Mouse (Mus musculus) urinary bladder, postnatal 0 days (tissue): ENCODE data around the gene Gadd45gip1. TPM values are rescaled to one million over a fixed set of nuclear protein-coding genes. Genes with fewer than 3 reads are reported as not detected.

Experiments
- microRNA-seq: library from miRNA; unstranded; fragments of <30 nt; microRNA quantifications from one replicate; pipeline ENCODE4, GENCODE M21; 2016
- polyA plus RNA-seq: library from polyadenylated mRNA; unstranded; fragments of >200 nt; fragmentation: Nextera tagmentation; extraction: Ambion mirVana; gene quantifications from 2 replicates; pipeline ENCODE4 v1.2.1, GENCODE M21; 2015

The Gadd45gip1 gene
- polyA plus RNA-seq = 28.0 and 29.7 TPM in 2 replicates

DNA sequence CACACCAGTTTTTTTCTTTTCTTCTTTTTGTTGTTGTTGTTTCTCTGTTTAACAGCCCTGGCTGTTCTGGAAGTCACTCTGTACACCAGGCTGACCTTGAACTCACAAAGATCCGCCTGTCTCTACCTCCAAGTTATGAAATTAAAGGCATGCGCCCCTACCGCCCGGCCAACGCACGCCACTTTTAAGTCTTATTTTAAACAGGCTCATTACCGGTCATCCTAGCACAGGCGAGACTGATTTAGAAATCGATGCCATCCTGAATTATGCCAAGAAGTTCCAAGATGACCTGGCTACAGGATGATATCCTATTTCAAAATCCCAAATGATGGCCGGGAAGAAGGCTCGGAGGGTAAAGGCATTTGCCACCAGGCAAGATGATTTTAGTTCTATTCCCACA is at the start of gene Gadd45gip1:
Gene Gadd45gip1 (plus strand): TSS at position 33 of the 400 bp plus-strand sequence.

DNA sequence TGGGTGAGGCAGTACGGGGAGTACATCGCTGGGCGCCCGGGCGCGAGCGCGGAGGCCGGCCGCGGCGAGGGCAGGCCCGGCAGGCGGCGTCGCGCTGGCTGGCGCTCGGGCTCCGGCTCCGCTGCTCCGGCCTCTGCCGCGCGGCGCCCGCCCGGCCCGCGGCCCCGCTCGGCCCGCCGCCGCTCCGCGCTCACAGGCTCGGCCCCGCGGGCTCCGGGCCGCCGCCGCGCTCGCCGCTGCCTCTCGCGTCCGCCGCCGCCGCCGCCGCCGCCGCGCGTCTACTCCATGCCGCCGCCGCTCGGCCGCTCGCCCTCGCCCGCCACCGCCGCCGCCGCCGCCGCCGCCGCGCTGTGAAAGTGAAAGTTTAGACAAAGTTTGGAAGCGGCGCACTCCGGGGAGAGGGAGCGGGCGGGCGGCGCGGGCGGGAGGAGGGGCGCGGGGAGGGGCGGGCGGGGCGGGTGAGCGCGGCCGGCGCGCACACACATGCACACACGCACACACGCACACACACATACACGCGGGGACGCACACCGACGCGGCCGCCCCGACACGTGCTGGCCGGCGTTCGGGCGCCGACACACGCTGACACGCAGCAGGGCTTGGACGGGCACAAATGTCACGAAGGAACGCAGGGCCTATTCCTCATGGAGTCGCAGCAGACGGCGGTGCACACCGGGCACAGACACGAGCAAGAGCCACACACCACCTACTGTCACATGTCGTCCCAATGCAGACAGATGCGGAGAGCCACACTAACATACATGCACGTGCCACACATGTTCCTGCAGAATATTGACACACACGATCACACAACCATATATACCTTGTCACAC is 31.1 kb upstream of the Gadd45gip1 start, which contains the start of gene Nfix:
Gene Nfix (minus strand): TSS at position 346 of the 833 bp plus-strand sequence.

DNA sequence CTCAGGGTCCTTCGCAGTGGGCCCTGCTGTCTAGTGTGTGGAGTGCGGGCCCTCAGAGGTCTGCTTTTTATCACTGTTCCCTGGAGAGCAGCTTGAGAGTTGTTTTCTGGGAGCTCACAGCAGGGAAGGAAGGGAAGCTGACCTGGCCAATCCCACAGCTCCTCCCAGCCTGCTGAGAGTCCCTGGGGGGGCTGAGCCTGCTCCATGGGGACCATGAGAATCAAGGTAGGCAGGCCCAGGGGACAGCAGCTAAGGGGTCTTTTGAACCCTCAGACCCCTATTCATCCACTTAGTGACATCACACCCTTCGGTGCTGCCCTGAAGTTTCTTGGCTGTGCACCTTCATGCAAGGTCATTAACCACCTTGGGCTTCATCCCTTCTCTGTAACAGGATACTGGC is 8.6 kb upstream of the Gadd45gip1 start, which contains the start of gene Dand5:
Gene Dand5 (minus strand): TSS at position 101 of the 400 bp plus-strand sequence.

DNA sequence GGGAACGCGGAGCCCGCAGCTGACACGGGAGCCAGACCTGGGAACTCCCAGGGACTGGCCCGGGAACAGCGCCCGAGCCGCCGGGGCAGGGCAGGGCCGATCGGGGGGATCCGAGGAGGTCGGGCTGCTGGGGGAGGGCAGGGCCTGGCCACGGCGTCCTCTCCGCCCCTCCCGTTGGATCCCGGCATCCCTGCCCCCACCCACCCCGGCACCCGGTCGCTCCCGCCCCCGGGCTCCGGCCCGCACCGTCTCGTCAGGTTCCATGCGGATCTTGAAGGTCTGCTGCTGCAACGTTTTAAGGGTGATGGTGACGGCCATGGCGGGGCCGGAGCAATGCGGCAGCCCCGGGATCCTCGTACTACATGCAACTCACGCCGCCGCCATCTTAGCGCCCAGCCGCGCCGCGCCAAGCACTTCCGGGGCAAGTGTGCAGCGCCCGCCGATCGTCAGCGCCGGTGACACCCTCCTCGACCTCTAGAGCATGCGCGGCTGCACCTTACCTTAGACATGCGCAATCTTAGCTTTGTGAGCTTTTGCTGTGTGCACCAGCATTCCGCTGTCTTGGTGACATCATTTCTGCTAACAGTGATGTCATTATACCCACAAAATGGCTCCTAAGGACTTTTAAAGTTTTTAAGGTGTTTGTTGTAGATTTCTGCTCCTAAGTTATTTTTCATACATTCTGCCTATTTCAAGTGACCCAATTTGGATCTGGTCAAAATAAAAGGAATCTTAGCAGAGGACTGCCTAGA is 9.1 kb downstream of the Gadd45gip1 start, which contains the start of gene Rad23a:
Gene Rad23a (minus strand): TSS at position 418 of the 752 bp plus-strand sequence.

DNA sequence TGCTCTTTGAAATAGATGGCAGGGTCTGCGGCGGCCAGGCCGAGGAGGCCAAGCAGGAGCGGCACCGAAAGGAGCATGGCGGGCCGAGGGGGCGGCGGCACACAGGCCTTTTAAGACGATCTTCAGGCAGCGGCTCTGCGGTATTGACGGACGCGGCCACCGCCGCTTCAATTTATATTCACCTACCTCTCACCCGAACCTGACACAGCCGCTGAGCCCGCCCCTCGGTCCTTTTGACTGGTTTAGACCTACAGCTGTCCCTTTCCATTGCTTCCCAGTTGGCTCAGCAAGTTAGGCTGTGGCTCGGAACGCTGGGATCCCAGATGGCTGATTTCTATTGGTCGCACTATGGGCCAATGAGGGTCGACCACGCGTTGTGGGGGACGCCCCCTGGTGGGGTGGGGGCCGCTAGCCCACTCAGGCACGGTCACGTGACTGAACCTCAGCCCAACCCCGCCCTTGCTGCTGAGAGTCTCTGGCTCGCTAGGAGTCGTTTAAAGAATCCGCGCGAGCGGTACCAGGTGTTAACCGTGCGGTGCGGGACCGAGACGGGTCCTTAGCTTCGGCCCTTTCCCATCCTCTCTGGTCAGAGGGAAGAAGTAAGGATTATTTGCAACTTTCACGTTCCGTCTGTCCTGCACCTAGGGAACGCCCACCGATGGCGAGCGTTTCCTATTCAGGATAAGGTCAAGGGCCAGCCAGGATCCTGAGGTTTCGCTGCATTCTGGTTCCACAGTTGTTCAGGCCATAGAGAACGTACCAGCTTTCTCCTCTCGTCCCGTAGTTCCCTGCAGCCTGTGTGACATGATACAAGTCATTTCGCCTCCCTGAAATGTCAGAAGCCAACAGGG is 15.6 kb downstream of the Gadd45gip1 start, which contains the start of gene Calr:
Gene Calr (minus strand): TSS at position 213 of the 851 bp plus-strand sequence.

DNA sequence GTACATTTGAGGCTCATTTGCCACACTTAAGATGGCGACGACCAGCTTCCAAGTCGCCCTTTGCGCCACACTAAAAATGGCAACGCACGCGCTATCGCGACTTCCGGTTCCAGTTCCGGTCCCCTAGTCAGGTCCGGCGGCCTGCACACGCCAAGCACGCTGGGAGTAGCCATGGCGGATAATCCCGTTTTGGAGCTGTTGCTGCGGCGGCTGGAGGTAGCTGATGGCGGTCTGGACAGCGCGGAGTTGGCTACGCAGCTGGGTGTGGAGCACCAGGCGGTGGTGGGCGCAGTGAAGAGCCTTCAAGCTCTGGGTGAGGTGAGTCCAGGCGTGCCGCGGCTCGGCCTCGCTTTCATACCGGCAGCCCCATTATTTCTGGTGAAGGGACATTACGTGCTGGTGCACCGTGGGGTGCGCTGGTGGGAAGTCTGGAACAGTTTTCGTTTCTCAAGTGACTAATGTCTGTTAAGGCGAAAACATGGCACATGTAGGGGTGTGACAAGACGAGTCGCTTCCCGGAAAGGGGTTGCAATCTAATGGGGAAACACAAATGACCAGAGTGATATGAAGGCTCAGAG is 25.6 kb downstream of the Gadd45gip1 start, which contains the start of gene Farsa:
Gene Farsa (plus strand): TSS at position 126 of the 578 bp plus-strand sequence.

DNA sequence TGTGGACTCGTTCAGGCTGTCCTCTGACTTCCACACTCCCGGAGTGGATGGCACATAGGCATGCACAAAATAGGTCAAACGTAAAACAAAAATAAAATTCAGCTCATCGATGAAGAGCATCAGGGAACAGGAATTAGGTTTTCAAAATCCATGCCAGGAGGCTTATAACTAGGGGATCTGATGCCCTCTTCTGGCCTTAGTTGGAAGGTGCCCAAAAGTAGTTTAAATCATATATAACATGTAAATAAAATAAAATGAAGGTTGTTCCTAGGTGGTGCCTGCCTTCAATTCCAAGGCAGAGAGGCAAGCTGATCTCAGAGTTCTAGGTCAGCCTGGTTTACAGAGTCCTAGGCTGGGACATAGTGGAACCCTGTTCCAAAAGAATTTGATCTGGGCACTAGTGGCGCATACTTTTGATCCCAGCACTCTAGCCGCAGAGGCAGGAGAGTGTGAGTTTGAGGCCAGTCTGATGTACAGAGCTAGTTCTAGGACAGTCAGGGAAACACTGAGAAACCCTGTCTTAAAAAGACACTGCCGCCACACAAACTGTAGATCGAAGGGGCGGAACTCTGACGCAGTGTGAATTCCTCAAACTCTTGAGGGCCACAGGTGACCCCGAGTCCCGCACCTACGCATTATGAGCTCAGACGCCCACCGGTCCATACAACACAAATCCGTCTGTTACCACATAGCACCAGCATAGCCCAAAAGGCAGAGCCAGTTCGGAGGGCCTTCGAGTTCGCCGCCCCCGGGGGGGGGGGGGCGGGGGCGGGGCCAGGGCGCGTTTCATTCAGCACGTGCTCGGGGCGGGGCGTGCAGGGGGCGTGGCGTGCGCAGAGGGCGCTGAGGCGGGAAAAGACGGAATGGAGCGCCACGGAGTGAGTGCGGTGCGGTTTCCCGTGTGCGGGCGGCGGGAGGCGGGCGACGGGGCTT is 40.3 kb downstream of the Gadd45gip1 start, which contains the start of gene Syce2:
Gene Syce2 (plus strand): TSS at position 736 of the 933 bp plus-strand sequence.

Small RNAs within 50 kb of the gene (microRNA-seq; reads per million reads assigned to microRNA genes)
- gene Mir7069 = not detected

Other genes with a start within 250 kb of the Gadd45gip1 start
- gene Ier2, start 168.7 kb upstream of the Gadd45gip1 start, polyA plus RNA-seq = 47.9 and 53.9 TPM in 2 replicates
- 29.5 and 32.3 TPM in 2 replicates for gene Trmt1, start 145.2 kb upstream of the Gadd45gip1 start, polyA plus RNA-seq
- gene Nacc1, start 143.7 kb upstream of the Gadd45gip1 start, polyA plus RNA-seq = 9.3 and 10.3 TPM in 2 replicates
- gene Lyl1, start 130.1 kb upstream of the Gadd45gip1 start, polyA plus RNA-seq = 4.1 and 5.5 TPM in 2 replicates
- gene G430095P16Rik, start 108.5 kb upstream of the Gadd45gip1 start, polyA plus RNA-seq = 2.8 and 3.3 TPM in 2 replicates
- gene Nfix, start 31.2 kb upstream of the Gadd45gip1 start, polyA plus RNA-seq = 33.7 and 35.4 TPM in 2 replicates
- 1.9 and 3.5 TPM in 2 replicates for gene Dand5, start 8.7 kb upstream of the Gadd45gip1 start, polyA plus RNA-seq
- gene Rad23a, start 9.1 kb downstream of the Gadd45gip1 start, polyA plus RNA-seq = 83.9 and 85.7 TPM in 2 replicates
- 351 and 422 TPM in 2 replicates for gene Calr, start 15.4 kb downstream of the Gadd45gip1 start, polyA plus RNA-seq
- gene Farsa, start 25.5 kb downstream of the Gadd45gip1 start, polyA plus RNA-seq = 41.1 and 45.6 TPM in 2 replicates
- gene Syce2, start 40.6 kb downstream of the Gadd45gip1 start, polyA plus RNA-seq = 15.2 and 20.5 TPM in 2 replicates
- gene Gcdh, start 62.4 kb downstream of the Gadd45gip1 start, polyA plus RNA-seq = 14.2 and 14.6 TPM in 2 replicates
- 0.18 and 0.27 TPM in 2 replicates for gene Klf1, start 70.4 kb downstream of the Gadd45gip1 start, polyA plus RNA-seq
- gene Dnase2a, start 77.0 kb downstream of the Gadd45gip1 start, polyA plus RNA-seq = 12.4 and 16.0 TPM in 2 replicates
- 0.29 and 0.31 TPM in 2 replicates for gene Mast1, start 105.8 kb downstream of the Gadd45gip1 start, polyA plus RNA-seq
- 0.13 TPM in 1 of 2 replicates, not detected in the other for gene Rtbdn, start 115.5 kb downstream of the Gadd45gip1 start, polyA plus RNA-seq
- 0.68 TPM in 1 of 2 replicates, not detected in the other for gene Gm49661, start 137.9 kb downstream of the Gadd45gip1 start, polyA plus RNA-seq
- 273 and 312 TPM in 2 replicates for gene Prdx2, start 138.1 kb downstream of the Gadd45gip1 start, polyA plus RNA-seq
- 64.5 and 71.3 TPM in 2 replicates for gene Rnaseh2a, start 138.2 kb downstream of the Gadd45gip1 start, polyA plus RNA-seq
- gene Junb, start 147.2 kb downstream of the Gadd45gip1 start, polyA plus RNA-seq = 87.6 and 102 TPM in 2 replicates
- gene Hook2, start 159.1 kb downstream of the Gadd45gip1 start, polyA plus RNA-seq = 20.5 and 20.7 TPM in 2 replicates
- not detected in 2 replicates for gene Best2, start 183.0 kb downstream of the Gadd45gip1 start, polyA plus RNA-seq
- gene Asna1, start 193.8 kb downstream of the Gadd45gip1 start, polyA plus RNA-seq = 65.8 and 66.1 TPM in 2 replicates
- 79.0 and 83.5 TPM in 2 replicates for gene Trir, start 195.3 kb downstream of the Gadd45gip1 start, polyA plus RNA-seq
- 23.5 and 26.1 TPM in 2 replicates for gene Tnpo2, start 205.4 kb downstream of the Gadd45gip1 start, polyA plus RNA-seq
- gene Fbxw9, start 228.5 kb downstream of the Gadd45gip1 start, polyA plus RNA-seq = 32.7 and 34.1 TPM in 2 replicates
- not detected in 2 replicates for gene Gm5741, start 236.5 kb downstream of the Gadd45gip1 start, polyA plus RNA-seq
- gene Dhps, start 240.2 kb downstream of the Gadd45gip1 start, polyA plus RNA-seq = 35.2 and 40.8 TPM in 2 replicates
- gene Wdr83os, start 249.2 kb downstream of the Gadd45gip1 start, polyA plus RNA-seq = 111 and 116 TPM in 2 replicates
- gene Wdr83, start 249.8 kb downstream of the Gadd45gip1 start, polyA plus RNA-seq = 22.6 and 23.3 TPM in 2 replicates